Mouse (Mus musculus) heart, embryonic 15.5 days (tissue): ENCODE measurements around the gene Cdk5r1. TPM values are rescaled to one million over a fixed set of nuclear protein-coding genes. Genes with fewer than 3 reads are reported as not detected.
A peak's percentile ranks its signal among the peaks of the same experiment; 100 is the strongest.

ENCODE experiments used
- ATAC-seq: fragments of 200-750 bp; cut with Nextera tagmentation; replicated peaks from 2 replicates; pipeline ENCODE4 v1.8.0; 2017; ENCODE audit warnings: low read depth, moderate TSS enrichment; ENCODE audit not compliant: insufficient number of reproducible peaks, insufficient read depth, low FRiP score
- H3K27ac ChIP-seq: fragments of 300-500 bp; sonication (generic); 2 replicates; pipeline ENCODE4 v1.5.1; 2015; ENCODE audit warnings: mild to moderate bottlenecking, inconsistent platforms
- H3K27me3 ChIP-seq: fragments of 300-500 bp; sonication (generic); 2 replicates; pipeline ENCODE4 v1.6.1; 2015; ENCODE audit warnings: inconsistent platforms
- H3K36me3 ChIP-seq: fragments of 300-500 bp; sonication (generic); 2 replicates; pipeline ENCODE4 v1.6.1; 2015; ENCODE audit warnings: mild to moderate bottlenecking, inconsistent platforms
- H3K4me1 ChIP-seq: fragments of 300-500 bp; sonication (generic); replicated peaks from 2 replicates; pipeline ENCODE4 v1.6.1; 2015; ENCODE audit warnings: inconsistent platforms
- H3K4me2 ChIP-seq: fragments of 300-500 bp; sonication (generic); 2 replicates; pipeline ENCODE4 v1.6.1; 2015; ENCODE audit warnings: inconsistent platforms, mild to moderate bottlenecking, moderate library complexity
- H3K4me3 ChIP-seq: fragments of 300-500 bp; sonication (generic); 2 replicates; pipeline ENCODE4 v1.5.1; 2015; ENCODE audit warnings: mild to moderate bottlenecking, inconsistent platforms
- H3K9ac ChIP-seq: fragments of 300-500 bp; sonication (generic); 2 replicates; pipeline ENCODE4 v1.6.1; 2015; ENCODE audit warnings: mild to moderate bottlenecking, inconsistent platforms
- H3K9me3 ChIP-seq: fragments of 300-500 bp; sonication (generic); replicated peaks from 2 replicates; pipeline ENCODE4 v1.6.1; 2016; ENCODE audit warnings: inconsistent platforms
- WGBS: fragments of 180-500 bp; shearing (Covaris S2); methylation state at CpG from one replicate; pipeline ENCODE4 v1.1.7; 2015; ENCODE audit warnings: mixed read lengths; 5-methylcytosine and 5-hydroxymethylcytosine counted together
- polyA plus RNA-seq: library from polyadenylated mRNA; unstranded; fragments of >200 nt; fragmentation: Nextera tagmentation; extraction: Ambion mirVana; gene quantifications from 2 replicates; pipeline ENCODE4 v1.2.1, GENCODE M21; 2015

The Cdk5r1 gene
- polyA plus RNA-seq, 1 experiment from 2014 or later = 0.37 TPM

- whole genome bisulfite sequencing = 81% methylated on average over 6 of the region's 6 CpGs
- peaks cover 24% of the 10 kb centered on the region for H3K4me1 ChIP-seq
- no peak overlapping the region for H3K4me3 ChIP-seq
- no peak overlapping the region for H3K9ac ChIP-seq
- H3K27me3 ChIP-seq = no peaks in the 10 kb centered on the region
- no peaks in the 10 kb centered on the region for H3K9me3 ChIP-seq
- ATAC-seq = no peak
- no peak overlapping the region for H3K4me2 ChIP-seq
- no peaks in the 10 kb centered on the region for H3K36me3 ChIP-seq
- no peak overlapping the region for H3K27ac ChIP-seq
Measured at GRCm38 (mm10) chr11:80507791-80508190, 31.0 kb downstream of the Cdk5r1 start.

GRCm38 (mm10) chr11:80508361-80509175 lies 31.7 kb downstream of the Cdk5r1 start:
- peak overlapping the region; percentile 77 for H3K27ac ChIP-seq
- H3K4me3 ChIP-seq = peak overlapping the region; percentile 28
- WGBS = 18% methylated on average over 19 of the region's 19 CpGs
- no peaks in the 10 kb centered on the region for H3K36me3 ChIP-seq
- H3K27me3 ChIP-seq = no peaks in the 10 kb centered on the region
- peaks cover 24% of the 10 kb centered on the region for H3K4me1 ChIP-seq
- peak overlapping the region; percentile 8; the same call in 1 of the 2 replicates for H3K9ac ChIP-seq
- H3K4me2 ChIP-seq = peak overlapping the region; percentile 59
- no peak for ATAC-seq
- H3K9me3 ChIP-seq = no peaks in the 10 kb centered on the region

- peaks cover 20% of the 10 kb centered on the region for H3K4me1 ChIP-seq
- H3K27ac ChIP-seq = peak overlapping the region; percentile 77; the same call in 1 of the 2 replicates
- H3K27me3 ChIP-seq = no peaks in the 10 kb centered on the region
- H3K4me3 ChIP-seq = peak overlapping the region; percentile 28; the same call in 1 of the 2 replicates
- H3K9me3 ChIP-seq = no peaks in the 10 kb centered on the region
- H3K4me2 ChIP-seq = peak overlapping the region; percentile 59
- peak overlapping the region; percentile 8; the same call in 1 of the 2 replicates for H3K9ac ChIP-seq
- no peaks in the 10 kb centered on the region for H3K36me3 ChIP-seq
- 51% methylated on average over 5 of the region's 5 CpGs for WGBS
- ATAC-seq = no peak
Measured at GRCm38 (mm10) chr11:80509176-80509506, 32.3 kb downstream of the Cdk5r1 start.

- Histone ChIP-seq H3K27me3 (no peaks in the 10 kb centered on the region), H3K27ac (no peak overlapping the region), H3K4me3 (no peak overlapping the region), H3K9ac (no peak overlapping the region), H3K4me2 (no peak overlapping the region), H3K36me3 (no peaks in the 10 kb centered on the region), H3K4me1 (peaks cover 14% of the 10 kb centered on the region), H3K9me3 (no peaks in the 10 kb centered on the region)
- WGBS = 82% methylated on average over 10 of the region's 10 CpGs
- ATAC-seq = no peak
Measured at GRCm38 (mm10) chr11:80510124-80510523, 33.3 kb downstream of the Cdk5r1 start.

- Histone ChIP-seq H3K27ac (no peak overlapping the region), H3K36me3 (no peaks in the 10 kb centered on the region)
Measured at GRCm38 (mm10) chr11:80512313-80513056, 35.7 kb downstream of the Cdk5r1 start.

GRCm38 (mm10) chr11:80513796-80514195 lies 37.0 kb downstream of the Cdk5r1 start:
- no peaks in the 10 kb centered on the region for H3K36me3 ChIP-seq
- peaks cover 12% of the 10 kb centered on the region for H3K4me1 ChIP-seq
- no peak overlapping the region for H3K4me2 ChIP-seq
- 55% methylated on average over 7 of the region's 7 CpGs for WGBS
- H3K9ac ChIP-seq = no peak overlapping the region
- ATAC-seq = no peak
- H3K9me3 ChIP-seq = no peaks in the 10 kb centered on the region
- H3K27me3 ChIP-seq = no peaks in the 10 kb centered on the region
- no peak overlapping the region for H3K4me3 ChIP-seq
- H3K27ac ChIP-seq = no peak overlapping the region

More at GRCm38 (mm10) chr11:80512313-80513056, 35.7 kb downstream of the Cdk5r1 start:
- Histone ChIP-seq H3K4me3 (no peak overlapping the region), H3K9ac (no peak overlapping the region), H3K4me2 (no peak overlapping the region), H3K9me3 (no peaks in the 10 kb centered on the region), H3K4me1 (peaks cover 13% of the 10 kb centered on the region), H3K27me3 (no peaks in the 10 kb centered on the region)
- 81% methylated on average over 19 of the region's 19 CpGs for WGBS
- ATAC-seq = no peak

GRCm38 (mm10) chr11:80515346-80515745 lies 38.5 kb downstream of the Cdk5r1 start:
- 67% methylated on average over 1 of the region's 1 CpGs for WGBS
- peaks cover 10% of the 10 kb centered on the region for H3K4me1 ChIP-seq

GRCm38 (mm10) chr11:80515895-80516294 lies 39.1 kb downstream of the Cdk5r1 start:
- Histone ChIP-seq H3K9ac (no peak overlapping the region), H3K4me3 (no peak overlapping the region), H3K36me3 (no peaks in the 10 kb centered on the region), H3K4me1 (peaks cover 10% of the 10 kb centered on the region), H3K4me2 (no peak overlapping the region), H3K9me3 (no peaks in the 10 kb centered on the region), H3K27ac (no peak overlapping the region), H3K27me3 (no peaks in the 10 kb centered on the region)
- no peak for ATAC-seq
- 81% methylated on average over 8 of the region's 8 CpGs for WGBS

More at GRCm38 (mm10) chr11:80515346-80515745, 38.5 kb downstream of the Cdk5r1 start:
- H3K4me3 ChIP-seq = no peak overlapping the region
- H3K27me3 ChIP-seq = no peaks in the 10 kb centered on the region
- H3K9ac ChIP-seq = no peak overlapping the region
- no peak overlapping the region for H3K27ac ChIP-seq
- H3K9me3 ChIP-seq = no peaks in the 10 kb centered on the region
- ATAC-seq = no peak
- no peaks in the 10 kb centered on the region for H3K36me3 ChIP-seq
- no peak overlapping the region for H3K4me2 ChIP-seq

GRCm38 (mm10) chr11:80518421-80519367 lies 41.9 kb downstream of the Cdk5r1 start:
- WGBS = 38% methylated on average over 9 of the region's 9 CpGs
- ATAC-seq = no peak
- no peak overlapping the region for H3K4me2 ChIP-seq
- H3K27ac ChIP-seq = no peak overlapping the region
- H3K4me1 ChIP-seq = peaks cover 19% of the 10 kb centered on the region
- no peaks in the 10 kb centered on the region for H3K36me3 ChIP-seq
- H3K4me3 ChIP-seq = no peak overlapping the region
- H3K9ac ChIP-seq = no peak overlapping the region
- H3K27me3 ChIP-seq = no peaks in the 10 kb centered on the region
- no peaks in the 10 kb centered on the region for H3K9me3 ChIP-seq

- peaks cover 19% of the 10 kb centered on the region for H3K4me1 ChIP-seq
- no peak overlapping the region for H3K4me2 ChIP-seq
- 55% methylated on average over 2 of the region's 2 CpGs for WGBS
- ATAC-seq = no peak
- H3K27ac ChIP-seq = no peak overlapping the region
- no peaks in the 10 kb centered on the region for H3K27me3 ChIP-seq
- H3K4me3 ChIP-seq = no peak overlapping the region
- no peaks in the 10 kb centered on the region for H3K36me3 ChIP-seq
- H3K9me3 ChIP-seq = no peaks in the 10 kb centered on the region
- no peak overlapping the region for H3K9ac ChIP-seq
Measured at GRCm38 (mm10) chr11:80521148-80521547, 44.3 kb downstream of the Cdk5r1 start.

GRCm38 (mm10) chr11:80522852-80523251 lies 46.0 kb downstream of the Cdk5r1 start:
- no peak for ATAC-seq
- Histone ChIP-seq H3K9me3 (no peaks in the 10 kb centered on the region), H3K4me3 (no peak overlapping the region), H3K4me2 (0 out of 2 replicates have a peak overlapping the region, but pooled peaks have one; percentile 6), H3K36me3 (no peaks in the 10 kb centered on the region), H3K9ac (no peak overlapping the region), H3K4me1 (peaks cover 19% of the 10 kb centered on the region), H3K27me3 (no peaks in the 10 kb centered on the region), H3K27ac (peak overlapping the region; percentile 71)
- WGBS = 17% methylated on average over 2 of the region's 2 CpGs
